Mouse (Mus musculus): ENCODE results near the gene Rps15a.

DNA sequence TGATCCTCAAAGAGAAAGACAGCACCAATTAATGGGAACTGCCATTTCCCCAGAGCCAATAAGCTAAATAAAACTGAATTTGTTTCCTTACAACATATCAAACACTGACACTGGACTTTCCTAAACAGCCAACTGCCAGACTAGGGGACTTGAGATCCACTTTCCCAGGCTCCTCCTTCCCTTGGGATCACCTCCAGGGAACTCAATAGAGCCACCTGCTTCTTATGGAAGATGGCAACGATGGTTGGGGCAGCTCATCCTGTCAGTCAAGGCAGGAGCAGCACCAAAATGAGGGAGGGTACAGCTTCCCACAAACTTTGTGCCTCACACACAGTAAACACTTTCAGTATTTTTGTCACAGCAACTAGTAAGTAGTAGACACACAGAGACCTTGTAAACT is 8.3 kb downstream of the Rps15a start:
- no peak for TF ChIP-seq POLR2A (IDR thresholded peaks at IDR 0.05; ENCODE audit: borderline replicate concordance, low read depth, low read length)
- no peak for TF ChIP-seq CTCF (IDR thresholded peaks at IDR 0.05; ENCODE audit: low read depth, low read length)

Data from bone marrow macrophage, adult 2 months (primary cell).